In genomic region chr17:87478569-87478968, GRCm38 (mm10) we compare ENCODE assay signal across 10 mouse cellular contexts. TPM values are rescaled to one million over a fixed set of nuclear protein-coding genes. Genes with fewer than 3 reads are reported as not detected.
DNase-seq lines count a peak whose midpoint lies in the region; ATAC-seq and TF ChIP-seq lines count a peak whose summit lies in the region.
"Had no signal": no experiment of that assay in that cellular context is flagged by ENCODE, and none has a peak within 500 bp of the region (broad histone marks: within the 10 kb centered on the region; RNA-seq: fewer than 3 reads in every experiment).

No protein-coding gene starts in this region.

- peak; percentile 50 for DNase-seq in MN1 (ENCODE audit: low spot score)
- peak; percentile 70 to 83 for DNase-seq in cerebellum, adult 2 months
- DNase-seq in hindbrain, embryonic 14.5 days (ENCODE audit: low spot score), result no peak
- DNase-seq in embryo, embryonic 9.5 days (ENCODE audit: extremely low spot score), result no peak
- no peak for DNase-seq in kidney, adult 18-20 months

- H3K9me3 ChIP-seq in heart, embryonic 13.5 days, result no peaks in the 10 kb centered on the region
- no peaks in the 10 kb centered on the region for H3K9me3 ChIP-seq in heart, embryonic 11.5 days (replicated peaks; ENCODE audit: control insufficient read depth, low read length)
- H3K9me3 ChIP-seq in hindbrain, embryonic 14.5 days (ENCODE audit: control insufficient read depth, low read length), result no peaks in the 10 kb centered on the region

- no peak for ATAC-seq in heart, embryonic 13.5 days (ENCODE audit: extremely low read depth, insufficient number of reproducible peaks, low FRiP score, low TSS enrichment)
- ATAC-seq in heart, embryonic 11.5 days (replicated peaks; ENCODE audit: insufficient number of reproducible peaks, low FRiP score, low TSS enrichment), result no peak
- ATAC-seq in hindbrain, embryonic 14.5 days (ENCODE audit: low FRiP score), result peak; percentile 63
- no peak for ATAC-seq in erythroid progenitor cell, adult 5-6 weeks (replicated peaks; ENCODE audit: low FRiP score, poor library complexity, severe bottlenecking)

- TF ChIP-seq POLR2A in cerebellum, adult 2 months (IDR thresholded peaks at IDR 0.05; ENCODE audit: borderline replicate concordance, insufficient read depth, low read length), result no peak

- TF ChIP-seq CTCF in cerebellum, adult 2 months (IDR thresholded peaks at IDR 0.05; ENCODE audit: borderline replicate concordance, insufficient read depth, low read depth, low read length), result no peak

- H3K9ac ChIP-seq in heart, embryonic 13.5 days, result no peak overlapping the region
- H3K9ac ChIP-seq in heart, embryonic 11.5 days (ENCODE audit: low read depth, low read length), result no peak overlapping the region
- H3K9ac ChIP-seq in hindbrain, embryonic 14.5 days, result no peak overlapping the region

- WGBS in heart, embryonic 13.5 days, result 64% methylated on average over 9 of the region's 9 CpGs
- 77% methylated on average over 9 of the region's 9 CpGs for WGBS in heart, embryonic 11.5 days (ENCODE audit: insufficient replicate concordance)
- WGBS in cerebellum, adult 2 months, result 14% methylated on average over 9 of the region's 9 CpGs
- 48% methylated on average over 9 of the region's 9 CpGs for WGBS in hindbrain, embryonic 14.5 days

- no peaks in the 10 kb centered on the region for H3K36me3 ChIP-seq in heart, embryonic 13.5 days
- no peaks in the 10 kb centered on the region for H3K36me3 ChIP-seq in heart, embryonic 11.5 days (ENCODE audit: control insufficient read depth, insufficient read depth, low read length)
- H3K36me3 ChIP-seq in hindbrain, embryonic 14.5 days (replicated peaks; ENCODE audit: control insufficient read depth, insufficient read depth), result no peaks in the 10 kb centered on the region

- no peak overlapping the region for H3K4me3 ChIP-seq in heart, embryonic 13.5 days
- H3K4me3 ChIP-seq in heart, embryonic 11.5 days (ENCODE audit: low read depth, low read length), result no peak overlapping the region
- H3K4me3 ChIP-seq in cerebellum, adult 2 months (replicated peaks; ENCODE audit: insufficient read depth, low read depth, low read length), result no peak overlapping the region
- H3K4me3 ChIP-seq in hindbrain, embryonic 14.5 days (replicated peaks; ENCODE audit: low read length), result no peak overlapping the region

- H3K4me1 ChIP-seq in heart, embryonic 13.5 days, result peaks cover 34% of the 10 kb centered on the region
- H3K4me1 ChIP-seq in heart, embryonic 11.5 days (ENCODE audit: control insufficient read depth, insufficient read depth, low read length), result peaks cover 14% of the 10 kb centered on the region
- peaks cover 12% of the 10 kb centered on the region for H3K4me1 ChIP-seq in cerebellum, adult 2 months (ENCODE audit: control insufficient read depth, insufficient read depth, low read length)
- peaks cover 24% of the 10 kb centered on the region for H3K4me1 ChIP-seq in hindbrain, embryonic 14.5 days (replicated peaks; ENCODE audit: control insufficient read depth, insufficient read depth, low read length)

- no peaks in the 10 kb centered on the region for H3K27me3 ChIP-seq in heart, embryonic 13.5 days (replicated peaks)
- H3K27me3 ChIP-seq in heart, embryonic 11.5 days (ENCODE audit: control insufficient read depth, insufficient read depth, low read length), result no peaks in the 10 kb centered on the region
- no peaks in the 10 kb centered on the region for H3K27me3 ChIP-seq in cerebellum, adult 2 months (ENCODE audit: control insufficient read depth, insufficient read depth, low read length)
- H3K27me3 ChIP-seq in hindbrain, embryonic 14.5 days (ENCODE audit: control insufficient read depth, insufficient read depth, low read length), result no peaks in the 10 kb centered on the region

- peak overlapping the region; percentile 48 for H3K27ac ChIP-seq in heart, embryonic 13.5 days (replicated peaks)
- H3K27ac ChIP-seq in heart, embryonic 11.5 days (ENCODE audit: low read depth, low read length), result no peak overlapping the region
- H3K27ac ChIP-seq in cerebellum, adult 2 months (ENCODE audit: insufficient read depth, low read length), result no peak overlapping the region
- H3K27ac ChIP-seq in hindbrain, embryonic 14.5 days, result no peak overlapping the region

- H3K4me2 ChIP-seq in heart, embryonic 13.5 days, result no peak overlapping the region
- no peak overlapping the region for H3K4me2 ChIP-seq in heart, embryonic 11.5 days
- H3K4me2 ChIP-seq in hindbrain, embryonic 14.5 days (replicated peaks), result no peak overlapping the region

RNA-seq across cellular contexts. Expression of gene Calm2, which starts 31.8 kb away (rescaled TPM):
- 550 and 637 TPM in 2 replicates for polyA plus RNA-seq in heart, embryonic 13.5 days (2015; fragmentation: Nextera tagmentation; extraction: Ambion mirVana)
- 724 and 789 TPM in 2 replicates for polyA plus RNA-seq in heart, embryonic 11.5 days (2014; fragmentation: Nextera tagmentation; extraction: Ambion mirVana)
- 1,979 and 2,002 TPM in 2 replicates for polyA plus RNA-seq in cerebellum, adult 2 months (2012; rRNA removed)
- 2,858 and 2,871 TPM in 2 replicates for polyA plus RNA-seq in hindbrain, embryonic 14.5 days (2014; fragmentation: Nextera tagmentation; extraction: Ambion mirVana)
- total RNA-seq in erythroid progenitor cell, adult 5-6 weeks (2015; ENCODE audit: low replicate concordance), result 389 and 401 TPM in 2 replicates
- total RNA-seq in erythroid progenitor cell, adult 5-6 weeks (2017; ENCODE audit: low replicate concordance), result 511 and 672 TPM in 2 replicates

RNA-seq across cellular contexts. Expression of gene Stpg4, which starts 51.0 kb away (rescaled TPM):
- polyA plus RNA-seq in heart, embryonic 13.5 days (2015; fragmentation: Nextera tagmentation; extraction: Ambion mirVana), result 0.27 TPM in 1 of 2 replicates, not detected in the other
- not detected in 2 replicates for polyA plus RNA-seq in heart, embryonic 11.5 days (2014; fragmentation: Nextera tagmentation; extraction: Ambion mirVana)
- polyA plus RNA-seq in cerebellum, adult 2 months (2012; rRNA removed), result not detected in 2 replicates
- not detected in 2 replicates for polyA plus RNA-seq in hindbrain, embryonic 14.5 days (2014; fragmentation: Nextera tagmentation; extraction: Ambion mirVana)
- total RNA-seq in erythroid progenitor cell, adult 5-6 weeks (2015; ENCODE audit: low replicate concordance), result not detected in 2 replicates
- total RNA-seq in erythroid progenitor cell, adult 5-6 weeks (2017; ENCODE audit: low replicate concordance), result 3.1 TPM in 1 of 2 replicates, not detected in the other
- polyA plus RNA-seq: heart, embryonic 14.5 days; liver, embryonic 16.5 days had no signal

Comparison
In these comparisons a context has a peak if more than half of its experiments do, and no peak if none do; other contexts are left out.
1. DNase-seq: peak in MN1 (single experiment) and cerebellum, adult 2 months (2 of 2); none in hindbrain, embryonic 14.5 days (single experiment), embryo, embryonic 9.5 days (single experiment) and kidney, adult 18-20 months (single experiment).